Mouse (Mus musculus): ENCODE data around the gene Ubl4b. TPM values are rescaled to one million over a fixed set of nuclear protein-coding genes. Genes with fewer than 3 reads are reported as not detected.

Ubl4b gene
- total and polyA plus RNA-seq, 3 experiments: 0.11 TPM; not detected in 2

- H3K27me3 ChIP-seq (ENCODE audit: insufficient read depth, low read length): peaks cover 8% of the 10 kb centered on the region
- no peaks in the 10 kb centered on the region for H3K4me1 ChIP-seq (ENCODE audit: insufficient read depth, low read depth, low read length)
- TF ChIP-seq CTCF (IDR thresholded peaks at IDR 0.05; ENCODE audit: low read depth, low read length) (no peak), GATA1 (IDR thresholded peaks at IDR 0.05; ENCODE audit: borderline replicate concordance, low read length) (no peak), TAL1 (conservative IDR thresholded peaks at IDR 0.05; ENCODE audit: low read depth, low read length) (no peak), POLR2AphosphoS5 (IDR thresholded peaks at IDR 0.05; ENCODE audit: insufficient replicate concordance, low read depth, low read length) (no peak), GATA2 (IDR thresholded peaks at IDR 0.05; ENCODE audit: borderline replicate concordance, low read depth, low read length) (no peak)
- no peaks in the 10 kb centered on the region for H3K9me3 ChIP-seq (replicated peaks)
- DNase-seq (ENCODE audit: low spot score) (no peak), ATAC-seq (ENCODE audit: extremely low read depth, insufficient number of reproducible peaks, low FRiP score, poor library complexity, severe bottlenecking) (no peak)
- H3K36me3 ChIP-seq (replicated peaks): no peaks in the 10 kb centered on the region
- H3K4me3 ChIP-seq (ENCODE audit: low read depth, low read length): no peak overlapping the region
These were observed 24.3 kb downstream of the Ubl4b start for GRCm38 (mm10) chr3:107530581-107530980.

GRCm38 (mm10) chr3:107529182-107529581, 25.7 kb downstream of the Ubl4b start:
- Histone ChIP-seq H3K4me3 (ENCODE audit: low read depth, low read length) (no peak overlapping the region), H3K9me3 (replicated peaks) (no peaks in the 10 kb centered on the region), H3K27me3 (ENCODE audit: insufficient read depth, low read length) (peaks cover 8% of the 10 kb centered on the region), H3K36me3 (replicated peaks) (no peaks in the 10 kb centered on the region), H3K4me1 (ENCODE audit: insufficient read depth, low read depth, low read length) (no peaks in the 10 kb centered on the region)
- DNase-seq (ENCODE audit: low spot score) (no peak), ATAC-seq (ENCODE audit: extremely low read depth, insufficient number of reproducible peaks, low FRiP score, poor library complexity, severe bottlenecking) (no peak)
- no peak for TF ChIP-seq TAL1 (conservative IDR thresholded peaks at IDR 0.05; ENCODE audit: low read depth, low read length)
- TF ChIP-seq CTCF (IDR thresholded peaks at IDR 0.05; ENCODE audit: low read depth, low read length): no peak
- TF ChIP-seq GATA1 (IDR thresholded peaks at IDR 0.05; ENCODE audit: borderline replicate concordance, low read length): no peak
- TF ChIP-seq GATA2 (IDR thresholded peaks at IDR 0.05; ENCODE audit: borderline replicate concordance, low read depth, low read length): no peak
- TF ChIP-seq POLR2AphosphoS5 (IDR thresholded peaks at IDR 0.05; ENCODE audit: insufficient replicate concordance, low read depth, low read length): no peak

- H3K4me1 ChIP-seq (ENCODE audit: insufficient read depth, low read depth, low read length): no peaks in the 10 kb centered on the region
- no peak overlapping the region for H3K4me3 ChIP-seq (ENCODE audit: low read depth, low read length)
- ATAC-seq (ENCODE audit: extremely low read depth, insufficient number of reproducible peaks, low FRiP score, poor library complexity, severe bottlenecking) (no peak), DNase-seq (ENCODE audit: low spot score) (no peak)
- H3K36me3 ChIP-seq (replicated peaks): no peaks in the 10 kb centered on the region
- peaks cover 8% of the 10 kb centered on the region for H3K27me3 ChIP-seq (ENCODE audit: insufficient read depth, low read length)
- no peaks in the 10 kb centered on the region for H3K9me3 ChIP-seq (replicated peaks)
- no peak for TF ChIP-seq GATA2 (IDR thresholded peaks at IDR 0.05; ENCODE audit: borderline replicate concordance, low read depth, low read length)
- no peak for TF ChIP-seq TAL1 (conservative IDR thresholded peaks at IDR 0.05; ENCODE audit: low read depth, low read length)
- TF ChIP-seq GATA1 (IDR thresholded peaks at IDR 0.05; ENCODE audit: borderline replicate concordance, low read length): no peak
- TF ChIP-seq CTCF (IDR thresholded peaks at IDR 0.05; ENCODE audit: low read depth, low read length): no peak
- TF ChIP-seq POLR2AphosphoS5 (IDR thresholded peaks at IDR 0.05; ENCODE audit: insufficient replicate concordance, low read depth, low read length): no peak
These were observed 26.3 kb downstream of the Ubl4b start for GRCm38 (mm10) chr3:107528401-107529118.

- Histone ChIP-seq H3K4me3 (ENCODE audit: low read depth, low read length) (no peak overlapping the region), H3K4me1 (ENCODE audit: insufficient read depth, low read depth, low read length) (no peaks in the 10 kb centered on the region), H3K27me3 (ENCODE audit: insufficient read depth, low read length) (peaks cover 5% of the 10 kb centered on the region; the same call in 1 of the 2 replicates), H3K36me3 (replicated peaks) (no peaks in the 10 kb centered on the region), H3K9me3 (replicated peaks) (no peaks in the 10 kb centered on the region)
- ATAC-seq (ENCODE audit: extremely low read depth, insufficient number of reproducible peaks, low FRiP score, poor library complexity, severe bottlenecking): no peak
- no peak for DNase-seq (ENCODE audit: low spot score)
- TF ChIP-seq CTCF (IDR thresholded peaks at IDR 0.05; ENCODE audit: low read depth, low read length): no peak
- no peak for TF ChIP-seq GATA1 (IDR thresholded peaks at IDR 0.05; ENCODE audit: borderline replicate concordance, low read length)
- TF ChIP-seq GATA2 (IDR thresholded peaks at IDR 0.05; ENCODE audit: borderline replicate concordance, low read depth, low read length): no peak
- no peak for TF ChIP-seq POLR2AphosphoS5 (IDR thresholded peaks at IDR 0.05; ENCODE audit: insufficient replicate concordance, low read depth, low read length)
These were observed 30.3 kb downstream of the Ubl4b start for GRCm38 (mm10) chr3:107524547-107524946.

- no peak for TF ChIP-seq GATA1 (IDR thresholded peaks at IDR 0.05; ENCODE audit: borderline replicate concordance, low read length)
- H3K4me3 ChIP-seq (ENCODE audit: low read depth, low read length): no peak overlapping the region
- no peaks in the 10 kb centered on the region for H3K36me3 ChIP-seq (replicated peaks)
- DNase-seq (ENCODE audit: low spot score) (no peak), ATAC-seq (ENCODE audit: extremely low read depth, insufficient number of reproducible peaks, low FRiP score, poor library complexity, severe bottlenecking) (no peak)
- no peaks in the 10 kb centered on the region; the same call in 1 of the 2 replicates for H3K27me3 ChIP-seq (ENCODE audit: insufficient read depth, low read length)
- no peaks in the 10 kb centered on the region for H3K4me1 ChIP-seq (ENCODE audit: insufficient read depth, low read depth, low read length)
- H3K9me3 ChIP-seq (replicated peaks): no peaks in the 10 kb centered on the region
These were observed 33.9 kb downstream of the Ubl4b start for GRCm38 (mm10) chr3:107520931-107521330.

GRCm38 (mm10) chr3:107517631-107518108, 37.2 kb downstream of the Ubl4b start, which contains the start of gene Slc6a17:
Gene Slc6a17 (minus strand): TSS chr3:107518018.
- DNase-seq (ENCODE audit: low spot score): no peak
- Histone ChIP-seq H3K36me3 (replicated peaks) (no peaks in the 10 kb centered on the region), H3K9me3 (replicated peaks) (no peaks in the 10 kb centered on the region), H3K27me3 (ENCODE audit: insufficient read depth, low read length) (no peaks in the 10 kb centered on the region; the same call in 1 of the 2 replicates), H3K4me3 (ENCODE audit: low read depth, low read length) (no peak within 1 kb of the TSS), H3K4me1 (ENCODE audit: insufficient read depth, low read depth, low read length) (no peaks in the 10 kb centered on the region)
- no peak for ATAC-seq (ENCODE audit: extremely low read depth, insufficient number of reproducible peaks, low FRiP score, poor library complexity, severe bottlenecking)
- TF ChIP-seq TAL1 (conservative IDR thresholded peaks at IDR 0.05; ENCODE audit: low read depth, low read length) (no peak), GATA2 (IDR thresholded peaks at IDR 0.05; ENCODE audit: borderline replicate concordance, low read depth, low read length) (no peak), CTCF (IDR thresholded peaks at IDR 0.05; ENCODE audit: low read depth, low read length) (no peak), POLR2AphosphoS5 (IDR thresholded peaks at IDR 0.05; ENCODE audit: insufficient replicate concordance, low read depth, low read length) (no peak), GATA1 (IDR thresholded peaks at IDR 0.05; ENCODE audit: borderline replicate concordance, low read length) (no peak)
